Mouse (Mus musculus) gastrocnemius, adult 18-20 months (tissue): ENCODE data around the gene Iqgap2. TPM values are rescaled to one million over a fixed set of nuclear protein-coding genes. Genes with fewer than 3 reads are reported as not detected.

ENCODE experiments used
- DNase-seq: peaks from one replicate; pipeline ENCODE4 v3.0.0; 2021; ENCODE audit warnings: low spot score
- total RNA-seq, 2 experiments: library from RNA; stranded (reverse); gene quantifications; 2 replicates each; pipeline ENCODE4 v1.2.3; 2021

Gene Iqgap2
- total RNA-seq, 2 experiments from 2014 or later: 1.0 to 1.5 TPM

DNA sequence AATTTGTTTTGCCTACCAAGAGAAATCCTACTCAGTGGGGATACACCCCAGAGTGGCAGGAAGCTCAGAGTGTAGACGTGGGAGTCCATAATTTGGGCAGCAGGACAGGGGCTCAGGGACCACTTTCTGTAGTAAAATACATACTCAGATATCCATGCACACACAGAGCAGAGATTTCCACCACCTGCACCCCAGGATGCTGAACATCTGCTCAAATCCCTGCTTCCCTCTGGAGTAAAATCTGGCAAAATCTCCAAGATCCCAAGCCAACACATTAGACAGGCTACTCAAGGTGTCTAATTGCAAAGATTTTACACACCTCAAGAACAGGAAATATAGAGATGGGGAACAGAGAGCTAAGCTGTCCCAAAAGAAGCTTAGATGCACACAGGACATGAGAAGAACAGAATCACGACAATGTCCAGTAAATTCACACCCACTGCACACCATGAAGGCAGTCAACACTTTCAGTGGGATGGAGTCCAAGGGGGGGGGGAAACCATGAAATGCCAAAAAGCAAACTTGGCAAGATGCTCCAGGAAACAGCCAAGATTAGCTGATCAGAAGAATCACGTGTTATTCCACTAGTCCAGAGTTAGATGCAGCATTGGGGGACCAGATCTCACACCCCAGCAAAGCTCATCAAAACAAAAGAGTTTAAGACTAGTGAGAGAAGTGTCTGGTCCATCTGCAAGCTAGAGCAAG is 177.3 kb downstream of the Iqgap2 start:
- no peak for DNase-seq

DNA sequence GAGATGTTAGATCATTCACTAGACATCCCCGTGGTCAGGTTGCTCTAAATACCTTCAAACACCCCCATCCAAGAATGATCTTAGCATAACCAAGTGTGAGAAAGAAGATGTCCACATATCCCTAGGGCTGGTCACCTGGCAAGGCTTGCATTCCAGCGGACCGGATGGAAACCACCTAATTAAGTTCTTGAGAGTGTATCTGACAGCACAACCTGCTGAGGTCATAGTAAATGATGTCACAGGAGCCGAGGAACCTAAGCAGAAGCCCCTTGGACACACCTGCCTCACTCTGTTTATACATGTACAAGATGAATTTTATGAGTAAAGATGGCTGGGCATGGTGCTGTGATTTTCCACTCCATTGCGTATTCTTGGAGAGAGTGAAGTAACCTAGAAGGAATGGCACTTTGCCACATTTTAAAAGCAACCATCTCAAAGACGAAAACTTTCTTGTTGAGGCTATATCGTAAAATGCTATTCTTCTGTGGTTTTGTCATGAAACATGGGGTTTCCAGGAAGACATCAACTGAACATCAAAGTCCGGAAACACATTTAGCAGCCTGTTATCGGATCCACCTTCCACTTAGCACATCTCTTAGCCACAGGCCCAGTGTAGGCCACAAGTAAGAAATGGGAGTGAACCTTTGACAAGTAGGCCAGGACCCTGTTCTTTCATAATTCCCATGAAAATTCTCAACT is 179.0 kb downstream of the Iqgap2 start:
- DNase-seq: no peak

DNA sequence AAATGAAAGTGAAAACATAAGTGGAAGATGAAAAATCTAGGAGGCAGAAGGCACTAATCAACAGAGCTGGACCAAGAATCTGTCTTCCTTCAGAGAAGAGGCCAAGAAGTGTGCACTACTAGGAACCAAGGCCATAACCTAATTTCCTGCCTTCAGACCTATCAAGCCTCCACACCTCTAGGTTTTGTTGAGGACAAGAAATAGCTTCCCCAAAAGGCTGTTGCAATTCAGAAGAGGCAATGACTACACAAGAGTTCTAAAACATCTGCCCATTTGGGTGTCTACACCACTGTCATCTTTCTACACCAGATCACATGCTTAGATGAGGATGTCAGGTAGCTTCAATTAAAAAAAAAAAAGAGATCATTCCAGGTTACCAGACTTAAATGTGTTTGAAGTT is 179.7 kb downstream of the Iqgap2 start:
- no peak for DNase-seq

DNA sequence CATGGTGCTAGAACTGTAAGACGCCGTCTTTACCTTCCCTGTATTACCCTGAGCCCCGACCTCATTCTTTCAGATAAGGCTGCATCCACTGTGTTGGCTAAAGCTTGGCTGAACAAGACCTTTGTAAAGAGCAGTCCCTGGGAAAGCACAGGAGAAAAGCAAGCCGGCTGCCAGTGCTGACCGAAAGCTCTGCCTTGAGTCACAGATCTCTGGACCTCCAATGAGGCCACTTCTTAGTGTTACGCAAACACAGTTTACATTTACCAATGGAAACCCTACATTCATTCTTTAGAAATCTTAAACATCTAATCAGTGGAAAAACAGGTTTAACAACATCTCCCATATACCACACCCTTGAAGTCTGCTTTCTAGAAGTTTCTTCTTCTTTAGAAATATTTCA is 186.1 kb downstream of the Iqgap2 start:
- no peak for DNase-seq

DNA sequence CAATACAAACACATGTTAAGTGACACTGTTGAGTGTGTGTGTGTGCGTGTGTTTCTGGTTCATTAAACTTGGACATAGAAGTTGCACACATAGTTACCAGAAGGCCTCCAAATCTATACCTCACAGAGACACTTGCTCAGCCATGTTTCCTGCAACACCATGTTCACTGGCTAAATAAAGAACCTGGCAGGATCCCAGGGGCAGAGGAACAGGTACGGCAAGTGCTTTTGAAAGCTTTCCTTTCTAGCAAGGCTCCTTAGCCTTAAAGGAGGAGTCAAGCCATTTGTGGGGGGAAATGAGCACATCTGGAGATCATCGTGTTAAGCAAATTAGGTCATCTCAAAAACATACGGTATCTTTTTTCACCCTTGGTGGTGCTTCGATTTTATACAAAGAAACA is 188.3 kb downstream of the Iqgap2 start:
- DNase-seq: no peak

DNA sequence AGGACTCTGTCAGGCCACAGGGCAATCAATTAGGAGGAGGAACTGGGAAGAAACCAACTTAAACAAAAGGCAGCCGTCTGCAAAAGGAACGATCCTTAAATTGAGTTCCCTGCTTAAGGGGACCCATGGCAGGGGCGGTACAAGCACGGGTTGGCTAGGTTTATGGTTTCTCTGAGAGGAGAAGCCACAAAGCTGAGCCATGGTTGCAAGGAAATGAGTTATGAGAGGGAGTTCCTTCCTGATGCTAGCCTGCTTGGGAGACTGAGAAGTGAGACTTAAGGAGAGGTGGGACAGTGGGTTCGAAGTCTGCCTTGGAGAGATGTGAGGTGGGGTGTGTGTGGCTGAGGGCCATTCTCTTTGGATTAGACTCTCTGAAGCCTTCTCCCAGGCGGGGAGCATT is 193.8 kb downstream of the Iqgap2 start:
- no peak for DNase-seq

DNA sequence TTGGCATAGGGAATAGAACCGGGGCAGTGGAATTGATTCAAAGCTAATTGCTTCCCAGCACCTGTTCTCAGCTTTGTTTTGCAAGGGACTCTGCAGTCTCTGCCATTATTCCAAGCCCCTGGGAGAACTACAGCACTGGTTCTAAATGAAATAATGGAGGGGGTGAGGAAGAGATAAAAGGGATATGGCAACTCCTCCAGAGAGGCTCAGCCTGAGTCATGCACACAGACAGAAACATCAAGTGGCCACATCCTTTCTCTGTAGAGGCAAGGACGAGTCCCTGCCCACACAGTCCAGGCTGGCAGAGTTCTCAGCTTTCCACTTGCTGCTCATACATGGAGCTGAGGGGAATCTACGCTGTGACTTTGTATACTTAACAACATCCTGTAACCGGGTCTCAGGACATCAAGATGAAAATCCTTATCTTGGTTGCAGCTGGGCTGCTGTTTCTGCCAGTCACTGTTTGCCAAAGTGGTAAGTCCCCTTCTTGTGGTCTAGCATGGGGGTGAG is 195.0 kb downstream of the Iqgap2 start, which contains the start of gene F2rl2:
F2rl2 (plus strand) TSS at position 200 of the 510 bp plus-strand sequence.
- no peak for DNase-seq

DNA sequence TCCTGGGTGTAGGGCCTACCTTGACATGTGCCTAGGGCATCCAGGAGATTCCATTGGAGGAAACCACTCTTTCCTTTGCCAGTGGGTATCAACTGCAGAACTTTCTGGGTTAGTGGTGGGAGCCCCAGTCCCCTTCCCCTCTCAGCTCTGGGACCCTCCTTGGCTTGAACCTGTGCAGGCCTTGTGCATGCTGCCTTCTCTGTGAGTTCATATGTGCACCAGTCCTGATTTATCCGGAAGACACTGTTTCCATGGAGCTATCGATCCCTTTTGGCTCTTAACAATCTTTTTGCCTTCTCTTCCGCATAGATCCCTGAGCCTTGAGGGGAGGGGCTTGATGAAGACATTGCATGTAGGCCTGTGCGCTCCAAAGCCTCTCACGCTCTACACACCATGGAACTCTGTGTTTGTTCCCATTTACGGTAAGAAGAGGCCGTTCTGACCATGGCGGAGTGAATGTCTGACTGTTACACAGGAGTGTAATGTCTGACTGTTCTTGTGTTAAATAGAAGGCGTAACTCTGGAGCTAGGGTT is 195.5 kb downstream of the Iqgap2 start:
- no peak for DNase-seq

DNA sequence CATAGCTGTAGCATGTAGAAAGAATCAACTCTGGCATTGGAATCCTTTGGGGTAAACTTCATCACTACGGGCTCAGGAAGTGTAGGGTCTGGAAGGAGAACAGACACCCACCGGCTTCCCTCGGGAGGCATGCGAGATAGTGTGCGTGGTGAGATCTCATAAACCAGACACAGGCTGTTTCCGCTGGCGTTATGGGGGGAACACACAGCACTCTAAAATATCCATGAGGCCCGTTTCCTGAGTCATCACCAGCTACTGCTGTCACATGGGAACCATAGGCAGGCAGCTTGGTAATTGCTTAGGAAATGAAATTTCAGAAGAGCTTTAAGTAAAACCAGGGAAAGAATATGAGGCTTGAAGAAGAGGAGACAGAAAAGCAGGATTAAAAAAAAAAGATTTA is 199.5 kb downstream of the Iqgap2 start:
- no peak for DNase-seq

DNA sequence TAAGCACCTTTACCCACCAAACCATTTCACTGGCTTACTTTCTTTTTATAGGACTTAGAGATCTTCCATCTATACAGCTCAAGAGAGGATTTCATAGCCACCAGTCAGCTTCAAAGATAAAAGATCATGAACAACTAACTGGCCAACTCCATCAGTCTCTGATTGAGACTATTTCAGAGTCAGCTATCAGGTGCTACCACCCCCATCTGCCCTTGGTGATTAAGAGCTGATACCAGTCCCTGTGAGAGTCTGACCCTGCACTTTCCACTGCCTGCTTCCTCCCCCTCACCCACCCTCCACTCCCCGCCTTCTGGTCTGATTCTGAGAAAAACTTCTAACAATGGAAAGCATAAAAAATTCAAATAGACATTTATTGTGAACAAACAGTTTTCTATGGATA is 203.1 kb downstream of the Iqgap2 start:
- DNase-seq: no peak

DNA sequence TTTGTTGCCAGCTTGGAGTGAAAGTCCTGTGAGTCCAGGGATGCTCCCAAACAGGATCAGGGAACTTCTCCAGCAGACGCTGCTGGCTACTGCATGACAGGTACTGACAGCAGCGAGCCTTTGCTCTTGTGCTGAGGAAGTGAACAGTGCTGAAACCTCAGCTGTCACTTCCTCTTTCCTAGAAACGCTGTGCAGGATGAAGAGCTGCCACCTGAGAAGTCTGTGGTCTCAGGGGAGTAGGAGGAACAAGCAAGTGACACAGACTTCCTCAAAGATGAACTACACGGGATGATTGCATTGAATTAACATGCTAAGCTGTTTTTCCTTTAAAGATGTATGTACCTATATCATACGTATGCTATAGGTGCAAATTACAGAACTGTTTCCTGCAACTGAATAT is 206.0 kb downstream of the Iqgap2 start:
- DNase-seq: no peak

DNA sequence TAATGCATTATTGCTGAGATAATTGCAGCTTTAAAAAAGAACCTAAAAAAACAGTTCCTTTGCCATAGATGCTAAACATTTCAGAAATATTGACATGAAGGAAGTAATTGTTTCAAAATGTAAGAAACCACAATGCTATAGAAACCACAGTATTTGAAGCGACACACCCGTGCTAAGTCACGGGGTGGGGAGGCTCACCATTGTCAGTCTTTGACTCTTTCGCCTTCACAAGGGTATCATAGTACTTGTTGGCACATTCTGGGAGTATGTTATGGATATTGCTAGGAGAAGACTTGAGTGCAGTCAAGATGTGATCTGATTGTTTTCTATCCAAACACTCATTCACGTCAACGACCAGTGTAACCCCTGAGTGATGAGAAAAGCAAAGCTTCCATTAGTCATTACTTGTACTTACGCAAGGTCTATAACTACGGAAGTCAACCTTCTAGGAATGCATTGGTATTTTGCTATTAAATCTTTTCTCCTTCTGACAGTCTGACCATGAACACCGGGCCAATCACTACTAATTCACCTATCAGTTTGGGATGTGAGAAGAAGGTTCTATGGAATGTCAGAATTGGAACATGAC is 207.0 kb downstream of the Iqgap2 start:
- DNase-seq: no peak

DNA sequence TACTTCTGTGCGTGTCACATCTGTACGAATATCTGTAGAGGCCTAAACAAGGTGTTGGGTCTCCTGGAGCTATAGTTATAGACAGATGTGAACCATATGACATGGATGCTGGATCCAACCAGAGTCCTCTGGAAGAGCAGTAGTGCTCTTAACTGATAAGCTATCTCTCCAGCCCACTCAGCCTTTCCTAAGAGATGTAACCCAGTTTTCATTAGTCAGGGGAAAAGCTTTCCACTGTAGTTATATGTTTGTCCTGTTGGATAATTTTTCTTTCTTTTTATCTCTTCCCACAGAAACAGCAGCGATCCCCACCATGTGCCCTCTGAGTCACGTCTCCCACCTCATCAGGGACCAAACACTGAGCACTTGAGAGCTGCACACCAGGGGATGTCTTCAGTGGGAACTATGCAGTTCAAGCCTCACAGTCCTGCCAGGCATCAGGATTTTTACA is 212.2 kb downstream of the Iqgap2 start:
- DNase-seq: no peak

DNA sequence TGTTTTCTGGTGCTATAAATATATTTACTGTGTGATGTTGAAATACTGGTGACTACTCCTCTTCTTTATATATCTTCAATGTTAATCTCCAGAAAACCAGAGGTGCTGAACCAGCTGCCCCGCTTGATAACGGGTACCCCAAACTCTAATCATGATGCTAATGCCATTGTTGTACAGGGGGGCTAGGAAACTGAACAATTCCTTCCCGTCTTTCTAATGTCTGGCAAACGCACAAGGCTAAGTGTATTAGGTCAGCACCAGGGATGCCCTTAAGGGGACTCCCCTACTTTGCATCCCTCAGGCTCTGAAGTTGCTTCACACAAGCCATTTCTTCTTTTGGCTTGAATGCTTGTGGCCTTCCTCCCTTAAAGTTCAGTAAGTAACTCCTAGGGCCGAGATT is 212.6 kb downstream of the Iqgap2 start:
- no peak for DNase-seq

DNA sequence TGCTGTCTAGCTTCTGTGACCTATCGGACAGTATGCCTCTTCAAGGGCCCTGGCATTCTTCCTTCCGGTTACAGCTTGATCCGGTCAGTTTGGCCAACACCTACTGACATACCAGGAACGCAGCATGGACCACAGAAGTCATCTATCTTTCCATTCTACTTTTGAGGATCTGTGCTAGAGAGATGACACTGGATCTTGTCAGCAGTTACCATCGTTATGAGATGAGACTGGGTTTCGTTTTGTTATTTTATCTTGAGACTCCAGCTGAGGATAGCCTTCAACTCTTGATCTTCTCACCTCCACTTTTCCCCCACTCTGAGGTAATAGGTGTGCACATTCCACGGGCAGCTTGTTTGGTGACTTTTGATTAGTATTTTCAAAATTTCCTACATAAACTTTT is 219.3 kb downstream of the Iqgap2 start:
- no peak for DNase-seq

DNA sequence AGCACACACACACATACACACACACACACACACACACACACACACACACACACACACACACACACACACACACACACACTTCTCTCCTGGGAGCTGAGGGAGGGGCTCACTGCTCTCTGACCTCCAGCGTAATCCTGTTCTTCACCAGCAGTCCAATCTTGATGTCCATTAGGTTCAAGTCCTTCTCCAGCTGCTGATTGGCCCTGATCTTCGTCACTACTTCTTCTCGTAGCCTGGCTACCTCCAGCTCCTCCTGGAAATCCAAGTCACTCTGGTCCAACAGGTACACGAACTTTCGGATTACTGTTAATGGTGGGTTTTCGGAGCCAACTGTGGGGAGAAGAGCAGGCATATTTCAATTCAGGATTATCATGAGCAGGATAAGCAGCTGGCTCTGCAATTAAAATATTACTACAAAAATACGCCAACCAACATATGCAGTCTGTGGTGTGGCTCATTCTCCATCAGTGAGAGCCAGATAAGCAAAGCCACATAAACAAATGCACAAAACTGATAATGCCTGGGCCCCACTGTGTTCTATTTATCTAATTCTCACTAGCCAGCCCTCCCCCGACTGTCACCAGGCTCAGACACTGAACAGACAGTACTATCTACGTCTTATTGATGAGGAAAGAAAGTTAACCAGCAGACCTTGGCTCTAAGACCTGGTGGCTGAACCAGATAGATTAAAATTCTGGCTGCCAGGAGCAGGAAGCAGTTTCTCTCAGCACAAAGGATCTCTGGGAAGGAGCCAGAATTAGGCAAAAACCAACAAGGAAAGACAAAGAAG is 220.4 kb downstream of the Iqgap2 start:
- no peak for DNase-seq

DNA sequence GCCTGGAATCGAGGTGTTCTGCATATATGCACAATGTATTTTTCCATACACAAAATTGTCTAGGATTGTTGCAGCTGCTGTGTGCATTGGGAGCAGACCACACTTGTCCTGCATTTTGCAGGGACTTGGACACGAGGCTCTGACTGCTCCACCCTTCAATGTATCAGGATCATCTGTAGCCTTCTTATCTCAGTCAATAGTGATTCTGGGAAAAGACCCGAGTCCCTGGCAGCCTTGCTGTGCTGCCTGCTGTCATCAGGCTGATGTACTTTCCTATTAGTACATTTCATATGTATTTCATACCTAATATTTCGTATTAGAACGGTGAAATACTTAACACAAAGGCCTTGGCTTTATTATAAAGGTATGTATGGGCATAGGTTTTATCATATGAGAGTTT is 221.2 kb downstream of the Iqgap2 start:
- DNase-seq: no peak

DNA sequence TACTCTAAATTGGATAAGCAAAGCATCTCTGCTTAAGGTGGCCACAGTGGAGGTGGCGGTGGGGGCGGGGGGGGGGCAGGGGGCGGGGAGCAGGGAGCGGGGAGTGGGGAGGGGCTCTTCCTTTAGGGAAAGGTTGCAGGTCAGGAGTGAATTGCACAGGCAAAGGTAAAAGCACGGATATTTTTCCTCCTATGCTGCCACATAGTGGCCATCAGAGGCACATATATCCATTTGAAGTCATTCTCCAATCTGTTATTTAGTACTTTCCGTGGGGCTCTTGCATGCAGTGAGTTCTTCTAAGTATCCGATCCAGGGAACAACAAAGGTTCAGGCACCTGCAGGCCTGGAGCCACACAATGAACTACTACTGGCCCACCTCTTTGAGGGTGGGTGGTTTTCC is 224.5 kb downstream of the Iqgap2 start:
- DNase-seq: no peak

DNA sequence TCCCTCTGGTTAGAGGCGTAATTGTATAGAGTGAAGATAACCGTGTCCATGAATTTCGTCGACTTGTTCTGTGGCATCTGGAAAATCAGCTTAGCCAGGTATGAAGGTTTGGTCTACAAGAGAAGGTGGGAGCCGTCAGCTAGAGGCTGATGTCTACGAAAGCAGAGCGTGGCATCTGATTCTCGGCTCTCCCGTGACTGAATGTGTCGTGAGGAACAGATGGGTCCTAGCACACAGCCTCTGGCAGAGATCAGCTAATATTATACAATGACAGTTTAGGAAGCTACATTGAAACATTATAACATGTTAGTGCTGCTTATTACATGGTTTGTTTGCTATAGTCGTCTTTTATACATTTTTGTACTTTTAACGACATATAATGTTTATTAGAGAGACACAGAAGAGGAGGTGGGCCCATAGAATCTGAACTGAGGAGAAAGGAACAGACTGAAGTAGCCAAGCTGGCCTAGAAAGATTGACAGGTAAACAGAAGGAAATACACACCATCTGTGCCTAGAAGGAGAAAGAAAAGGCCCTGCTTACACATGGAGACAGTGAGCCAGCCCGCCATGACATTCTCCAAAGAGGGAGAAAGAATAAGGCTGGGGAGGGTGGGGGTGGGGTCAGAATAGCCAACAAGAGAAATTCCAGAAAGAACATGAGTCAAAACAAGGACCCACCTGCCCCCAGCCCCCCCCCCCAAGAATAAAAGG is 225.9 kb downstream of the Iqgap2 start:
- no peak for DNase-seq

DNA sequence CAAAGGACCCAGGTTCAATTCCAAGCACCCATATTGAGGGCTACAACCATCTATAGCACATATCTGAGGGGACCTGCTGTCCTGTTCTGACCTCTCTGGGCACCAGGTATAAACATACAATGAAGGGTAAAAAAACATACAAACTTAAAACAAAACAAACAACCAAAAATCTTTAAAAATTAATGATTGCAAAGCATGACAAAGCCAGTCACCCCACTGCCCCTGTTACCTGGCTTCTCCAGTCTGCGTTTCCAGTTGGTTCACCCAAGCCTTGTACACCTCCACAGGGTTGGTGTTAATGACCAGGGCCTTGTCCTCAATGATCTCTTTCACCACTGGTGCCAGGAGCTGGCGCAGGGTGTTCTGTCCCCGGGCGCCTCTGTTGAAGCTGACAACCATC is 227.9 kb downstream of the Iqgap2 start:
- no peak for DNase-seq

DNA sequence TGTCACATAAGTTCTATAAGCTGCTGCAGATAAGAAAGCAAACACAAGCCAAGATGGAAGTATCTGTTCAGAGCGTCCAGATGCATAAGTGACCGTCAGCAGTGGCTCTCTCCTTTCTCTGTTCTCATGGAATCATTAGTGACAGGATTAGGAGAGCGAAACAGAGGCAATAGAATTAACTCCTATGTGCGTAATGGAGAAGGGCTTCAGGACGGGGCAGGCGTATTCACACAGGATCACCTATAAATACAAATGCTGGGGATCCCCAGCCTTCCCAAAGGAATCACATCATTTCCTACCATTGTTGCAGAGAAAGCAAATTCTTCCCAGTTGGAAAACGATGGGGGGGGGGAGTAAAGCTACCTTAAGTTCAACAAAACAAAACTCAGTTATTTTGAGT is 232.3 kb downstream of the Iqgap2 start:
- DNase-seq: no peak
